Mouse (Mus musculus) limb, embryonic 10.5 days (tissue): ENCODE results near the gene Pde6h. TPM values are rescaled to one million over a fixed set of nuclear protein-coding genes. Genes with fewer than 3 reads are reported as not detected.

Experiments used
- DNase-seq: peaks from one replicate; pipeline ENCODE4 v3.0.0-alpha.2; 2017; ENCODE audit warnings: low spot score
- H3K27ac ChIP-seq: fragments of 300-500 bp; sonication (generic); 2 replicates; pipeline ENCODE4 v1.5.1; 2016; ENCODE audit warnings: mild to moderate bottlenecking
- H3K27me3 ChIP-seq: fragments of 300-500 bp; sonication (generic); 2 replicates; pipeline ENCODE4 v1.6.1; 2016; ENCODE audit warnings: low read depth, mild to moderate bottlenecking; ENCODE audit not compliant: poor library complexity, severe bottlenecking
- H3K36me3 ChIP-seq: fragments of 300-500 bp; sonication (generic); 2 replicates; pipeline ENCODE4 v1.6.1; 2016; ENCODE audit warnings: mild to moderate bottlenecking, moderate library complexity
- H3K4me1 ChIP-seq: fragments of 300-500 bp; sonication (generic); 2 replicates; pipeline ENCODE4 v1.6.1; 2016
- H3K4me3 ChIP-seq: fragments of 300-500 bp; sonication (generic); 2 replicates; pipeline ENCODE4 v1.5.1; 2016; ENCODE audit warnings: mild to moderate bottlenecking, moderate library complexity
- H3K9me3 ChIP-seq: fragments of 300-500 bp; sonication (generic); replicated peaks from 2 replicates; pipeline ENCODE4 v1.6.1; 2016; ENCODE audit warnings: mild to moderate bottlenecking
- WGBS: fragments of 180-500 bp; shearing (Covaris S2); methylation state at CpG from one replicate; pipeline ENCODE4 v1.1.7; 2016; 5-methylcytosine and 5-hydroxymethylcytosine counted together
- polyA plus RNA-seq: library from polyadenylated mRNA; unstranded; fragments of >200 nt; fragmentation: Nextera tagmentation; extraction: Ambion mirVana; gene quantifications from 2 replicates; pipeline ENCODE4 v1.2.1, GENCODE M21; 2016

The Pde6h gene
- polyA plus RNA-seq, 1 experiment from 2014 or later = not detected

GRCm38 (mm10) chr6:136982581-136982980, 58.9 kb downstream of the Pde6h start:
- no peaks in the 10 kb centered on the region for H3K36me3 ChIP-seq
- no peak overlapping the region for H3K4me3 ChIP-seq
- no peak for DNase-seq
- H3K27ac ChIP-seq = no peak overlapping the region
- no peaks in the 10 kb centered on the region for H3K9me3 ChIP-seq
- H3K4me1 ChIP-seq = peaks cover 20% of the 10 kb centered on the region
- H3K27me3 ChIP-seq = no peaks in the 10 kb centered on the region
- 82% methylated on average over 6 of the region's 6 CpGs for WGBS

- H3K9me3 ChIP-seq = no peaks in the 10 kb centered on the region
- H3K4me3 ChIP-seq = no peak overlapping the region
- H3K27ac ChIP-seq = no peak overlapping the region
- 47% methylated on average over 7 of the region's 7 CpGs for WGBS
- no peaks in the 10 kb centered on the region for H3K27me3 ChIP-seq
- no peak for DNase-seq
- peaks cover 20% of the 10 kb centered on the region for H3K4me1 ChIP-seq
- no peaks in the 10 kb centered on the region for H3K36me3 ChIP-seq
Observed at GRCm38 (mm10) chr6:136983201-136983600, 59.6 kb downstream of the Pde6h start.

GRCm38 (mm10) chr6:136986019-136986418, 62.4 kb downstream of the Pde6h start:
- H3K4me3 ChIP-seq = no peak overlapping the region
- no peaks in the 10 kb centered on the region for H3K36me3 ChIP-seq
- peaks cover 16% of the 10 kb centered on the region for H3K4me1 ChIP-seq
- H3K9me3 ChIP-seq = no peaks in the 10 kb centered on the region
- no peaks in the 10 kb centered on the region for H3K27me3 ChIP-seq
- DNase-seq = no peak
- whole genome bisulfite sequencing = 66% methylated on average over 13 of the region's 13 CpGs
- H3K27ac ChIP-seq = no peak overlapping the region

GRCm38 (mm10) chr6:136986718-136987117, 63.1 kb downstream of the Pde6h start:
- DNase-seq = no peak
- Histone ChIP-seq H3K36me3 (no peaks in the 10 kb centered on the region), H3K9me3 (no peaks in the 10 kb centered on the region), H3K27me3 (no peaks in the 10 kb centered on the region), H3K4me1 (peaks cover 16% of the 10 kb centered on the region), H3K4me3 (no peak overlapping the region), H3K27ac (no peak overlapping the region)
- WGBS = 62% methylated on average over 11 of the region's 11 CpGs

GRCm38 (mm10) chr6:136988536-136989060, 65.0 kb downstream of the Pde6h start:
- Histone ChIP-seq H3K9me3 (no peaks in the 10 kb centered on the region), H3K27ac (no peak overlapping the region), H3K36me3 (no peaks in the 10 kb centered on the region), H3K4me1 (peaks cover 11% of the 10 kb centered on the region), H3K27me3 (no peaks in the 10 kb centered on the region), H3K4me3 (no peak overlapping the region)
- WGBS = 90% methylated on average over 7 of the region's 7 CpGs
- DNase-seq = no peak

GRCm38 (mm10) chr6:136989824-136990497, 66.3 kb downstream of the Pde6h start:
- no peaks in the 10 kb centered on the region for H3K27me3 ChIP-seq
- no peaks in the 10 kb centered on the region for H3K36me3 ChIP-seq
- no peaks in the 10 kb centered on the region for H3K9me3 ChIP-seq
- H3K4me3 ChIP-seq = peak overlapping the region; percentile 33
- DNase-seq = no peak
- WGBS = 30% methylated on average over 11 of the region's 11 CpGs
- H3K4me1 ChIP-seq = peaks cover 11% of the 10 kb centered on the region
- no peak overlapping the region for H3K27ac ChIP-seq

GRCm38 (mm10) chr6:136990557-136990956, 66.9 kb downstream of the Pde6h start:
- DNase-seq = no peak
- H3K27me3 ChIP-seq = no peaks in the 10 kb centered on the region
- no peaks in the 10 kb centered on the region for H3K9me3 ChIP-seq
- H3K4me1 ChIP-seq = peaks cover 11% of the 10 kb centered on the region
- 53% methylated on average over 8 of the region's 8 CpGs for WGBS
- no peak overlapping the region for H3K4me3 ChIP-seq
- no peak overlapping the region for H3K27ac ChIP-seq
- no peaks in the 10 kb centered on the region for H3K36me3 ChIP-seq

GRCm38 (mm10) chr6:136993574-136993973, 69.9 kb downstream of the Pde6h start:
- Histone ChIP-seq H3K9me3 (no peaks in the 10 kb centered on the region), H3K36me3 (no peaks in the 10 kb centered on the region), H3K27ac (no peak overlapping the region), H3K4me1 (peaks cover 3% of the 10 kb centered on the region; the same call in 1 of the 2 replicates), H3K27me3 (no peaks in the 10 kb centered on the region), H3K4me3 (no peak overlapping the region)
- 77% methylated on average over 4 of the region's 4 CpGs for WGBS
- DNase-seq = no peak

- Histone ChIP-seq H3K36me3 (no peaks in the 10 kb centered on the region), H3K4me1 (no peaks in the 10 kb centered on the region), H3K27ac (no peak overlapping the region), H3K27me3 (no peaks in the 10 kb centered on the region), H3K4me3 (no peak overlapping the region), H3K9me3 (no peaks in the 10 kb centered on the region)
- 75% methylated on average over 8 of the region's 8 CpGs for WGBS
- peak; percentile 39 for DNase-seq
Observed at GRCm38 (mm10) chr6:136995533-136995932, 71.9 kb downstream of the Pde6h start.

- H3K4me3 ChIP-seq = no peak overlapping the region
- DNase-seq = no peak
- no peaks in the 10 kb centered on the region for H3K36me3 ChIP-seq
- 81% methylated on average over 5 of the region's 5 CpGs for WGBS
- no peaks in the 10 kb centered on the region for H3K9me3 ChIP-seq
- H3K4me1 ChIP-seq = no peaks in the 10 kb centered on the region
- H3K27ac ChIP-seq = no peak overlapping the region
- H3K27me3 ChIP-seq = no peaks in the 10 kb centered on the region
Observed at GRCm38 (mm10) chr6:136996336-136996735, 72.7 kb downstream of the Pde6h start.

GRCm38 (mm10) chr6:136998181-136998580, 74.5 kb downstream of the Pde6h start:
- H3K36me3 ChIP-seq = no peaks in the 10 kb centered on the region
- no peak overlapping the region for H3K27ac ChIP-seq
- H3K9me3 ChIP-seq = no peaks in the 10 kb centered on the region
- H3K4me3 ChIP-seq = no peak overlapping the region
- no peak for DNase-seq
- H3K4me1 ChIP-seq = no peaks in the 10 kb centered on the region
- H3K27me3 ChIP-seq = no peaks in the 10 kb centered on the region
- WGBS = 92% methylated on average over 7 of the region's 7 CpGs

GRCm38 (mm10) chr6:136999009-136999408, 75.4 kb downstream of the Pde6h start:
- 92% methylated on average over 3 of the region's 3 CpGs for WGBS

GRCm38 (mm10) chr6:136999707-137000446, 76.2 kb downstream of the Pde6h start:
- Histone ChIP-seq H3K4me3 (no peak overlapping the region), H3K9me3 (no peaks in the 10 kb centered on the region), H3K4me1 (no peaks in the 10 kb centered on the region), H3K27ac (no peak overlapping the region), H3K36me3 (no peaks in the 10 kb centered on the region), H3K27me3 (no peaks in the 10 kb centered on the region)
- DNase-seq = no peak
- 91% methylated on average over 15 of the region's 15 CpGs for WGBS

More at GRCm38 (mm10) chr6:136999009-136999408, 75.4 kb downstream of the Pde6h start:
- no peaks in the 10 kb centered on the region for H3K27me3 ChIP-seq
- H3K4me3 ChIP-seq = no peak overlapping the region
- no peaks in the 10 kb centered on the region for H3K4me1 ChIP-seq
- H3K36me3 ChIP-seq = no peaks in the 10 kb centered on the region
- no peak overlapping the region for H3K27ac ChIP-seq
- H3K9me3 ChIP-seq = no peaks in the 10 kb centered on the region
- no peak for DNase-seq
